Mouse (Mus musculus): Measurements from ENCODE around the gene Mlf2. TPM values are rescaled to one million over a fixed set of nuclear protein-coding genes. Genes with fewer than 3 reads are reported as not detected.
A peak's percentile ranks its signal among the peaks of the same experiment; 100 is the strongest.
"Not testable (repeated sequence)": the region's sequence is repeated elsewhere in the genome, so short reads cannot be mapped to it uniquely, and the experiment has no call there.

Gene Mlf2
- 250 and 255 TPM in 2 replicates for polyA plus RNA-seq (2011; ENCODE audit: insufficient read length, low read depth, missing spikeins)

DNA sequence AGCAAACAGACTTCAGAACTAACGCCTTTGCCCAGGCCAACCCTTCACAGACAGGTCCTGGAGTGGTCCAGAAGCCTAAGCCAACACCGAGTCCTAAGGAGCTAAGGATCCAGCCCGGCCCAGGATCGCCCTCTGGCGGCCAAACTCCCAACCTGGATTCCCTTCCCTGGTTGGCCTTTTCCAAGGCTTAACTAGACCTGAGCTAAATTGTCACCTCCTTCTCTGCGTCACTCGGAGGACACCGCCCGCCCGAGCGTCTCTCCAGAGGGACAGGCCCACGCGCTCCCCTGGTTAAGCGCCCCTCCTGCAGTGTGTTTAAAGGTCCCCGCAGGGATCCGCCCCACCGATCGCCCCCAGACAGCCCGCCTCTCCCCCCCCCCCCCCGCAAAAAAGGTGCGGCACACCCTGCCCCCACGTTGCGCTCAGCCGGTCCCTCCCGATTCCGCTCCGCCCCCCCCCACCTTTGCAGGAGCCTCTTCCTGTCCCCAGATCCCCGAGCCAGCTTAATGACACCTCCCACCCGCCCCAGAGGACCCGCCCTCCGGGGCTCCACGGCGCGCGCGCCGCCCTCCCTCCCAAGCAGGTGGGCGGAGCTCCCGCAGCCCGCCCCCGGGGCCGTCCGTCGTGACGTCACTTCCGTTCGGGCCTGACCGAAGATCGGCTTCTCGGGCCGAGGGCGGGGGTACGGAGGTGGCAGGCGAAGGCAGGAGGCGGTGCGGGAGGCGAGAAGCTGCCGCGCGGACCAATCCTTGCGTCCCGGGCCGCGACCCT lies at the start of gene Mlf2:
Gene Mlf2 (plus strand): TSS at position 633 of the 771 bp plus-strand sequence.
- TF ChIP-seq CTCF (IDR thresholded peaks at IDR 0.05; ENCODE audit: borderline replicate concordance, insufficient read depth, low read length) (peak; percentile 77), POLR2A (IDR thresholded peaks at IDR 0.05; ENCODE audit: low read depth, low read length) (peak; percentile 96)
- H3K27ac ChIP-seq (ENCODE audit: insufficient read depth, low read length) = peak within 1 kb of the TSS; percentile 89
- H3K4me1 ChIP-seq (ENCODE audit: control insufficient read depth, insufficient read depth, low read length) = peaks cover 3% of the 10 kb centered on the region
- H3K4me3 ChIP-seq (ENCODE audit: insufficient read depth, low read length) = peak within 1 kb of the TSS; percentile 61

DNA sequence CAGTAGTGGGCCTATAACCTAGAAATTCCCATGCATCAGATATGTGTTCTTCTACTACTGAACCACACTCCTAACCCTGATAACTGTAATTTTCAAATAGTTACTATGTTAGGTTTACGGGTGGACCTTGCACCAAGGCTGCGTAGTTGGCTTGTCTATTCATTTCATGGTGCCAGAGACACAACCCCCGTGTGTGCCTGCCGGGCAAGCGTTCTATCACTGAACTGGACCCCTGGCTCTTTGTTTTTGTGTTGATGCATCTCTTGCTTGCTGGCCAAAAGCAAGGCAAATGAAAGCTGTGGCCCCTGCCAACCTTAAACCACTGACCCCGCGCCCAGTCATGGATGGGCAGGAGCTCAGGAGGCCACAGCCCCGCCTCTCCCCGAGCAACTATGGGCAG lies 49.4 kb upstream of the Mlf2 start:
- TF ChIP-seq CTCF (IDR thresholded peaks at IDR 0.05; ENCODE audit: borderline replicate concordance, insufficient read depth, low read length) (no peak), POLR2A (IDR thresholded peaks at IDR 0.05; ENCODE audit: low read depth, low read length) (no peak)

DNA sequence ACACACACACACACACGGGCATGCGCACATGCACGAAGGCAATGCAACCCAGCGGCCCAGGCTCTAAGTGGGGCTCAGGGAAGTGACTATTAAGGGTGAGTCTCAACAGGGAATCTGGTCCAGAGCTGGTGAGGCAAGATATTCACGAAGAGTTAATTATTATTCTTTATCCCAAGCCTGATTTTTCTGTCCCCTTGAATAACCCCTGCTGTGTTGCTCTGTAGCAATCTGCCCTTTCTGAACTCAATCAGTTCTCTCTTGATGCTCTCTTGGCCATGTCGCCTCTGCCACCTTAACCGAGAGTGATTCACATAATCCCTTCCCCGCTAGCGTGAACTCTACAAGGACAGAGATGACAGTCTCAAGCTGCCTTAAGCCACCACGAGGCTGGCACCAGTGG lies 47.8 kb upstream of the Mlf2 start:
- H3K4me3 ChIP-seq (ENCODE audit: insufficient read depth, low read length) = no peak overlapping the region
- no peak for TF ChIP-seq CTCF (IDR thresholded peaks at IDR 0.05; ENCODE audit: borderline replicate concordance, insufficient read depth, low read length)
- TF ChIP-seq POLR2A (IDR thresholded peaks at IDR 0.05; ENCODE audit: low read depth, low read length) = no peak
- no peaks in the 10 kb centered on the region for H3K4me1 ChIP-seq (ENCODE audit: control insufficient read depth, insufficient read depth, low read length)
- no peak overlapping the region for H3K27ac ChIP-seq (ENCODE audit: insufficient read depth, low read length)

More for the DNA sequence above, 49.4 kb upstream of the Mlf2 start:
- H3K27ac ChIP-seq (ENCODE audit: insufficient read depth, low read length) = no peak overlapping the region
- no peaks in the 10 kb centered on the region for H3K4me1 ChIP-seq (ENCODE audit: control insufficient read depth, insufficient read depth, low read length)
- H3K4me3 ChIP-seq (ENCODE audit: insufficient read depth, low read length) = no peak overlapping the region

DNA sequence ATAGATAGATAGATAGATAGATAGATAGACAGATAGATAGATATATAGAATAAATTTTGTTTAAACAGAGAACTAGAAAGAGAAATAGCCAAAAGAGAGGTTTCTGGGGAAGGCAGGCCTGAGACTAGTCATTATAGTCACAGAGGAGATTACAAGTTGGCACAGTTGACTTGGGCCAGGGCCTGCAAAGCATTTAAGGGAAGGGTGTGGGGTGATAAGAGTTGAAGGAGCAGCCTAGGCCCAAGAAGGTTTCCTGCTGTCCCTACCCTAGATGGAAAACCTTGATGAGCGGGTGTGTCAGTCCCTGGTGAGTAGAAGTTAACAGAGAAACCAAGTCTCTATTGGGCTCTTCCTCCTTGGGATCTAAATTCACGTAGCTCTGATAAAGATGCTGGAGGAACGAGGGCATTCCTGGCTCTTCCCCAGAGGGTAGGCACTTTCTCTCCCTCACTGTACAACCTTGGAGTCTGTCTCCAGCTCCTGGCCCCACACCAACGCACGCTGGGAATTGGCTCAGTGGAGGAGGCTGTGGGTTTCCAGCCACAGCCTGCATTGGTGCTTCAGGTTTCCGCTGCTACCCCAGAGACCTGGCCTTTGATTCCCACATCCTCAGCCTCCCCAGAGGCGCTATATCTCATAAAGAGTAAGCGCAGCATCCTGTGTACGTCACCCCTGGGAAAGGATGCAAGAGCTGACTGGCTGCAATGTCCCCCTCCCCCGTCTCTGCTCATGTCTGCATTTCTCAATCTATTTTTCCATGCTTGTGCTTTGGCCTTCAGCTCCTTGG lies 46.3 kb upstream of the Mlf2 start:
- Histone ChIP-seq H3K4me1 (ENCODE audit: control insufficient read depth, insufficient read depth, low read length) (no peaks in the 10 kb centered on the region), H3K4me3 (ENCODE audit: insufficient read depth, low read length) (no peak overlapping the region), H3K27ac (ENCODE audit: insufficient read depth, low read length) (no peak overlapping the region)
- TF ChIP-seq CTCF (IDR thresholded peaks at IDR 0.05; ENCODE audit: borderline replicate concordance, insufficient read depth, low read length) = no peak
- TF ChIP-seq POLR2A (IDR thresholded peaks at IDR 0.05; ENCODE audit: low read depth, low read length) = no peak

DNA sequence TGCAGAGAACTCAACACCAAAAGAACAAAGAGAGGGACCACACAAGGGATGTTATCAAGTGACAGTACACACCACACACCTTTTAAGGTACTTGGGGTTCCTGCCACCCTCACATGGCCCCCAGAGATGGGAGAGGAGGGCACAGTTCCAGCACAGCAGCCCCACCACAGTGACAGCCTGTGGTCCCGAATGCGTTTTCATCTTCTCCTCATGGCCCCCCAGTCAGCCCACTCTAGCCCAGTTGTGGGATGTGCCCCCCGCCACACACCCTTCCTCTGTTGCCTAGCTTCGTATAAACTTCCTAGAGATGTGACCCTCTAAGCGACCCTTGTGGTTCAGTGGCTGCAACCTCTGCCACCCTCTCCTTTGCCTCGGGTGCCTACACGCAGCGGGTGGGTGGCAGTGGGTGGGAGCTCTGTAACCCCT lies 45.2 kb upstream of the Mlf2 start:
- H3K27ac ChIP-seq (ENCODE audit: insufficient read depth, low read length) = no peak overlapping the region
- no peak overlapping the region for H3K4me3 ChIP-seq (ENCODE audit: insufficient read depth, low read length)
- H3K4me1 ChIP-seq (ENCODE audit: control insufficient read depth, insufficient read depth, low read length) = no peaks in the 10 kb centered on the region
- TF ChIP-seq POLR2A (IDR thresholded peaks at IDR 0.05; ENCODE audit: low read depth, low read length) (no peak), CTCF (IDR thresholded peaks at IDR 0.05; ENCODE audit: borderline replicate concordance, insufficient read depth, low read length) (no peak)

DNA sequence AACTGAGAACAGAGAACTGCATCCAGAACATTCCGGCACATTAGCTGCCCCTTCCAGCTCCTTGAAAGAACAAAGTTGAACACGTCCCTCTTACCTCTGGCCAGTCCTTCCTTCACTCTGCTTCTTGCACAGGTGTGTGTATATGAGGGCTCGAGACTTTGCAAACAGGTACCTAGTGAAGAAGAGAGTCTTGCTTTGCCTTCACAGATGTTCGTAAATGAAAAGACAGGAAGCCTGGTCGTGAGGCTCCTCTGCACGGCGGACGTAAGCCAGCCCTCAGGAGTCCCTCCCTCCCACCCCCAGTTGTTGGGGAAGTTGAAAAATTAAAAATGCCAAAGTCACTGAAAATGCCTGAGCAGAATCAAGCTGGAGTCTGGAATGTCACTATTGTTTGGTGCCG lies 43.2 kb upstream of the Mlf2 start, which contains the start of gene Cd4:
Gene Cd4 (minus strand): TSS at position 236 of the 400 bp plus-strand sequence.
- TF ChIP-seq POLR2A (IDR thresholded peaks at IDR 0.05; ENCODE audit: low read depth, low read length) (no peak), CTCF (IDR thresholded peaks at IDR 0.05; ENCODE audit: borderline replicate concordance, insufficient read depth, low read length) (no peak)
- Histone ChIP-seq H3K27ac (ENCODE audit: insufficient read depth, low read length) (no peak within 1 kb of the TSS), H3K4me3 (ENCODE audit: insufficient read depth, low read length) (no peak within 1 kb of the TSS), H3K4me1 (ENCODE audit: control insufficient read depth, insufficient read depth, low read length) (no peaks in the 10 kb centered on the region)

DNA sequence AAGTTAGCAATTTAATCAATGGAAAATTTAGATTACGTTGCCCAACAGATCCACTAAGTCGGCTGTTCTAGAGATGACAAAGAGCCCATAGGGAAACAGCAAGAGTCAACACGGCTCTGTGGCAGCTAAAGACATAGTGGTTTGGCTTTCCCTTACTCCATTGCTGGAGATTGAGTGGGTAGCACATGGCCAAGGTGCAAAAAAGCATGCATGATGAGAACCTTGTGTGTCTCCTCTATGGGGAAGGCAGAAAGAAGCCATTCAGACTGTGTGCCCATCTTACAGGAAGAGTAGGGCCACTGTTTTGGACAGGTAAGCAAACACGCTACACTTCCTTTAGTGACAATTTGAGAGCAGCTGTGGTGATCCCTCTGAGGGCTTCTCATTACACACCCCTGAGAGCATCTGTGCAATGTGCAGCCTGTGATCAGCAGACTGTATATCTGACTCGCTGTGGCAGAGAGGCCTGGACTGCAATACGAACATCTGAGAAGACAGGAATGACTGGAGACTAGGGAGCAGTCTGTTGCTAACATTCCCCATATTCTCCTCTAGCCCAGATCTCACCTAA lies 42.5 kb upstream of the Mlf2 start:
- TF ChIP-seq CTCF (IDR thresholded peaks at IDR 0.05; ENCODE audit: borderline replicate concordance, insufficient read depth, low read length) = no peak
- no peak for TF ChIP-seq POLR2A (IDR thresholded peaks at IDR 0.05; ENCODE audit: low read depth, low read length)
- H3K27ac ChIP-seq (ENCODE audit: insufficient read depth, low read length) = no peak overlapping the region
- no peak overlapping the region for H3K4me3 ChIP-seq (ENCODE audit: insufficient read depth, low read length)
- no peaks in the 10 kb centered on the region for H3K4me1 ChIP-seq (ENCODE audit: control insufficient read depth, insufficient read depth, low read length)

DNA sequence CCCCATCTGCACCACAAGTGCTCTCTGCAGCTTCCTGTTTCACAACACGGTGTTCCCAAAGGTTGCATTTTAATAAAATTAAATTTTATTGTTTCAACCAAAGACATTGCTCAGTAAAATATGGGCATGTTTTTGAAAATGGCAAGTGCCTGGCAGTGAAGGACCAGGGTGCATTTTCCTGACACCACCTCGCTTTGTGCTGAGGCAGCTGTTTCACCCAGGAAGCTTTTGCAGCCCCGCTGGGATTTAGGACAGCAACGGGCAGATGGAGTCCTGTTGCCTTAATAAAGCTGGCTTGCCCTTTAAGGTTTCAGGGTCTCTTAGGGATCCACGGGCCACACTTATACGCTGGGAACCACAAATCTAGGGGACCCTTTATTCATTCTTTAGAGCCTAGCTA lies 40.2 kb upstream of the Mlf2 start:
- TF ChIP-seq CTCF (IDR thresholded peaks at IDR 0.05; ENCODE audit: borderline replicate concordance, insufficient read depth, low read length) = no peak
- H3K27ac ChIP-seq (ENCODE audit: insufficient read depth, low read length) = no peak overlapping the region
- no peak overlapping the region for H3K4me3 ChIP-seq (ENCODE audit: insufficient read depth, low read length)
- no peaks in the 10 kb centered on the region for H3K4me1 ChIP-seq (ENCODE audit: control insufficient read depth, insufficient read depth, low read length)

DNA sequence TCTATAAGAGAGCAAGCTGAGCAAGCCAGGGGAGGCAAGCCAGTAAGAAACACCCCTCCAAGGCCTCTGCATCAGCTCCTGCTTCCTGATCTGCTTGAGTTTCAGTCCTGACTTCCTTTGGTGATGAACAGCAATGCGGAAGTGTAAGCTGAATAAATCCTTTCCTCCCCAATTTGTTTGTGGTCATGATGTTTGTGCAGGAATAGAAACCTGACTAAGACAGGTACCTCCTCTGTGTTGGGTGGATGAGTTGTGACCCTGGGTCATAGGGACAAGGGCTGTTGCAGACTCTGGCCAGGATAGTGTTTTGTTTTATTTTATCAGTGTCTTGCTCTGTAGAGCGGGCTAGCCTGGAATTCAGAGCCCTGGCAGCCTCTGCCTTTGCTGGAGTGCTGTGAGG lies 37.1 kb upstream of the Mlf2 start:
- H3K4me1 ChIP-seq (ENCODE audit: control insufficient read depth, insufficient read depth, low read length); H3K4me3 ChIP-seq (ENCODE audit: insufficient read depth, low read length); H3K27ac ChIP-seq (ENCODE audit: insufficient read depth, low read length): not testable (repeated sequence)

DNA sequence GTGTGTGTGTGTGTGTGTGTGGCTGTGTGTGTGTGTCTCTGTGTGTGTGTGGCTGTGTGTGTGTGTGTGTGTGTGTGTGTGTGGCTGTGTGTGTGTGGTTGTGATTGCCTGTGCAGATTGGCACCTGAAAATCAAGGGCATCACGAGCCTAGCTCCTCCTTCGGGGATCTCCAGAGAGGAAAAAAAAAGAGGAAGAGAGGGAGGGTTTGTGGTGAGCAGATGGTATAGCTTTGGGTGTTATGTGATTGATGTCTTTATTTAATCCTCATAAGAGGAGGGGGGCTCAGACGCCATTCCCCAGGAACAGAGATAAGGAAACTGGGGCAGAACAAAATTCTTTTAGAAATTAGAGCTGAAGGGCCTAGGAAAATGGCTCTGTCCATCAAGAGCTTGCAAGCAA lies 32.8 kb upstream of the Mlf2 start:
- Histone ChIP-seq H3K27ac (ENCODE audit: insufficient read depth, low read length) (no peak overlapping the region), H3K4me3 (ENCODE audit: insufficient read depth, low read length) (no peak overlapping the region), H3K4me1 (ENCODE audit: control insufficient read depth, insufficient read depth, low read length) (no peaks in the 10 kb centered on the region)
- TF ChIP-seq POLR2A (IDR thresholded peaks at IDR 0.05; ENCODE audit: low read depth, low read length) (no peak), CTCF (IDR thresholded peaks at IDR 0.05; ENCODE audit: borderline replicate concordance, insufficient read depth, low read length) (no peak)

Data from embryonic fibroblast, embryonic 13.5 days (primary cell).